Mouse (Mus musculus) intestine, embryonic 14.5 days (tissue): Measurements from ENCODE around the gene Gas7. TPM values are rescaled to one million over a fixed set of nuclear protein-coding genes. Genes with fewer than 3 reads are reported as not detected.

Source experiments
- ATAC-seq: fragments of 200-750 bp; cut with Nextera tagmentation; replicated peaks from 2 replicates; pipeline ENCODE4 v1.8.0; 2017; ENCODE audit warnings: low read depth, moderate number of reproducible peaks, moderate TSS enrichment, moderate library complexity; ENCODE audit not compliant: low FRiP score, low TSS enrichment
- DNase-seq: peaks from one replicate; pipeline ENCODE4 v3.0.0-alpha.2; 2018; ENCODE audit warnings: low spot score
- H3K27ac ChIP-seq: fragments of 300-500 bp; sonication (generic); 2 replicates; pipeline ENCODE4 v1.5.1; 2014; ENCODE audit warnings: low read depth, mild to moderate bottlenecking, control low read depth
- H3K27me3 ChIP-seq: fragments of 300-500 bp; sonication (generic); replicated peaks from 2 replicates; pipeline ENCODE4 v1.6.1; 2014; ENCODE audit warnings: low read length, control low read depth; ENCODE audit not compliant: control insufficient read depth, insufficient read depth
- H3K36me3 ChIP-seq: fragments of 300-500 bp; sonication (generic); 2 replicates; pipeline ENCODE4 v1.6.1; 2014; ENCODE audit warnings: low read length, control low read depth; ENCODE audit not compliant: control insufficient read depth, insufficient read depth
- H3K4me1 ChIP-seq: fragments of 300-500 bp; sonication (generic); replicated peaks from 2 replicates; pipeline ENCODE4 v1.6.1; 2014; ENCODE audit warnings: low read length, control low read depth, mixed read lengths; ENCODE audit not compliant: control insufficient read depth, insufficient read depth
- H3K4me2 ChIP-seq: fragments of 300-500 bp; sonication (generic); 2 replicates; pipeline ENCODE4 v1.6.1; 2014; ENCODE audit warnings: low read length
- H3K4me3 ChIP-seq: fragments of 300-500 bp; sonication (generic); 2 replicates; pipeline ENCODE4 v1.5.1; 2014; ENCODE audit warnings: low read depth, low read length, control low read depth, mixed read lengths
- H3K9ac ChIP-seq: fragments of 300-500 bp; sonication (generic); 2 replicates; pipeline ENCODE4 v1.6.1; 2014; ENCODE audit warnings: mild to moderate bottlenecking, low read length
- H3K9me3 ChIP-seq: fragments of 300-500 bp; sonication (generic); 2 replicates; pipeline ENCODE4 v1.6.1; 2016; ENCODE audit warnings: low read length, control low read depth; ENCODE audit not compliant: control insufficient read depth
- whole genome bisulfite sequencing: fragments of 180-500 bp; shearing (Covaris S2); extraction: QIAGEN DNeasy Blood & Tissue Kit; methylation state at CpG from one replicate; pipeline ENCODE4 v1.1.7; 2014; 5-methylcytosine and 5-hydroxymethylcytosine counted together
- polyA plus RNA-seq: library from polyadenylated mRNA; unstranded; fragments of >200 nt; fragmentation: Nextera tagmentation; extraction: Ambion mirVana; gene quantifications from 2 replicates; pipeline ENCODE4 v1.2.1, GENCODE M21; 2014

Gene Gas7
- polyA plus RNA-seq, 1 experiment from 2014 or later = 8.6 TPM

DNA sequence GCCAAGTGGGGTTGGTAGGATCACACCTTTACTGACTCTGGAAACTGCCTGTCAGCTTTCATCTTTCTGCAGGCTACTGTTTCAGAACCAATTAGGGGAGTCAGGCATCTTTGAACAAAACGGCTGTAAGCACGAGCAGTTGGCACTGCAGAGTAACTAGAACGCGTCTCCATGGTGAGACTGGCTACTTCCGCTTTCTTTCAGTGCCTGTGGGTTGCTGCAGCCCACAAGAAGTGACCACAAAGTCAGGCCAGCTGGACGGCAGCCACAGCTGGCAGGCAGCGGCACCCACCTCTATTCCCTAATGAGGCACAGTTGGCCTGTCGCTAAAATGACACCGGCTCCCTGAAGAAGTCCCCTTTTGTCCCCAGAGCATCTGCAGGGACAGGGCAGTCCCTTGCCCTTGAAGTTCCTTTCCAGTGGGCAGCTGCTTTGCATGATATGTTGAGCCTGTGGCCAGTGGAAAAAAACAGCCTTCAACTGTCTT is 133.6 kb downstream of the Gas7 start:
- H3K36me3 ChIP-seq = no peaks in the 10 kb centered on the region
- H3K27me3 ChIP-seq = no peaks in the 10 kb centered on the region
- 50% methylated on average over 9 of the region's 9 CpGs for WGBS
- no peak overlapping the region for H3K4me3 ChIP-seq
- H3K4me1 ChIP-seq = no peaks in the 10 kb centered on the region
- H3K9ac ChIP-seq = no peak overlapping the region
- H3K9me3 ChIP-seq = no peaks in the 10 kb centered on the region
- DNase-seq (no peak), ATAC-seq (no peak)
- no peak overlapping the region for H3K27ac ChIP-seq
- H3K4me2 ChIP-seq = no peak overlapping the region

GRCm38 (mm10) chr11:67596233-67596632 is 141.0 kb downstream of the Gas7 start:
- H3K36me3 ChIP-seq = no peaks in the 10 kb centered on the region
- 63% methylated on average over 6 of the region's 6 CpGs for WGBS
- no peak overlapping the region for H3K4me2 ChIP-seq
- no peaks in the 10 kb centered on the region for H3K9me3 ChIP-seq
- no peak for DNase-seq
- no peak overlapping the region for H3K9ac ChIP-seq
- H3K4me1 ChIP-seq = no peaks in the 10 kb centered on the region
- ATAC-seq = no peak
- H3K27me3 ChIP-seq = no peaks in the 10 kb centered on the region
- H3K4me3 ChIP-seq = no peak overlapping the region
- no peak overlapping the region for H3K27ac ChIP-seq

GRCm38 (mm10) chr11:67596856-67597255 is 141.6 kb downstream of the Gas7 start:
- Histone ChIP-seq H3K9ac (no peak overlapping the region), H3K9me3 (no peaks in the 10 kb centered on the region), H3K4me3 (no peak overlapping the region), H3K4me2 (no peak overlapping the region), H3K27ac (no peak overlapping the region), H3K36me3 (no peaks in the 10 kb centered on the region), H3K4me1 (no peaks in the 10 kb centered on the region), H3K27me3 (no peaks in the 10 kb centered on the region)
- 87% methylated on average over 6 of the region's 6 CpGs for WGBS
- no peak for ATAC-seq
- no peak for DNase-seq

DNA sequence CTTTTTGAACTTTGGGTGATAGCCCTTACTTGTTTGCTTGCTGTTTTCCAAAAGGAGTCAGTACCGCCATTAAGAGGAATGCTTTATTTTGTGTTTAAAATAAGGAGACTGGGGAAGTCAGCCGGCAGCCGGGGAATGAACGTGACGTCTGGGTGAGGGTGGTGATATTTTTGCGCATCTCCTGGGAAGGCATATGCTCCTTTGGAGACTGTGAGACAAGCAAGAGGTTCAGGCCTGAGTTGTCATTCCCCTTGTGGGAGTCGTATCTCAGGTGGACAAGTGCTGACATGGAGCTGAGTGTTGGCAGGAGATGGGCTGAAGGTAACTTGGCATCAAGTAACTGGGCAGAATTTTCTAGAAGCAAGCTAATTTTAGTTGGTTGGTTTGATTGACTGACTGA is 142.2 kb downstream of the Gas7 start:
- Histone ChIP-seq H3K27me3 (no peaks in the 10 kb centered on the region), H3K4me3 (no peak overlapping the region), H3K4me1 (no peaks in the 10 kb centered on the region), H3K4me2 (no peak overlapping the region), H3K27ac (no peak overlapping the region), H3K9ac (no peak overlapping the region), H3K36me3 (no peaks in the 10 kb centered on the region), H3K9me3 (no peaks in the 10 kb centered on the region)
- WGBS = 81% methylated on average over 7 of the region's 7 CpGs
- DNase-seq (no peak), ATAC-seq (no peak)

- ATAC-seq = no peak
- no peaks in the 10 kb centered on the region for H3K36me3 ChIP-seq
- H3K4me3 ChIP-seq = no peak overlapping the region
- no peak overlapping the region for H3K4me2 ChIP-seq
- 39% methylated on average over 1 of the region's 1 CpGs for WGBS
- DNase-seq = no peak
- H3K9me3 ChIP-seq = no peaks in the 10 kb centered on the region
- H3K9ac ChIP-seq = no peak overlapping the region
- no peaks in the 10 kb centered on the region for H3K4me1 ChIP-seq
- H3K27me3 ChIP-seq = no peaks in the 10 kb centered on the region
- no peak overlapping the region for H3K27ac ChIP-seq
These were observed 143.9 kb downstream of the Gas7 start for GRCm38 (mm10) chr11:67599141-67599540.

DNA sequence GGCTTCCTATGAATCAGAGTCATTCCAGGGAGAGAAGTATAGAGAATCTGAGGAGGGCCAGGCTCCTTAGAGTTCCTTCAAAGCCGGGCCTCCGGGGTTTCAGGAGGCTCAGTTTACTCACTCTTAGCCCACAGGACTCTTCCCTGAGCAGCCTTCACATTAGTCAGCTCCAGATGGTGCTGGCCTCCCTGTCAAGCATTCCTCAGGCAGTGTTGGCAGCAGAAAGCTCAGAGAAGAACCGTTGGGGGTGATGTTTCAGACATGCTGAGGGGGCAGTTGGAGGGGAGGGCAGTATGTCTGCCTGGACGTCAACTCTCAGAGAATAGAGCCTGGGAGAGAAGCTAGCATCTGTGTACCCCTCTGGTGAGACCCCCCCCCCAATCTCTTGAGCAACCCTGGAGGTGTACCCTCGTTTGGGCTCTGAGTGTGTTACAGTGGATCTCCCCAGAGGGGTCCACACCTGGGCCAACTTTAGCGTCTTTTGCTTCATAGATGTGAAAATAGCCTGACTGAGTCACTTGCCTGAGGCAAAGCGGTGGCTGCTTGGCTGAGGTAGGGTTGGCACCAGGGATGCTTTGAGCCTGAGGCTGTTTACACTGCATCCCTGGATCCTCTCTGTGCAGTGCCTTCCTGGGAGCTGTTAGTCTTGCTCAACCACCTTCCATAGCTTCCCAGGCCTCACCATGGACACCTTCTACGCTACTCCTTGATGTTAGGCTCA is 145.6 kb downstream of the Gas7 start:
- H3K4me1 ChIP-seq = no peaks in the 10 kb centered on the region
- no peaks in the 10 kb centered on the region for H3K36me3 ChIP-seq
- no peak for DNase-seq
- 74% methylated on average over 8 of the region's 8 CpGs for WGBS
- no peaks in the 10 kb centered on the region for H3K9me3 ChIP-seq
- H3K9ac ChIP-seq = no peak overlapping the region
- H3K4me3 ChIP-seq = no peak overlapping the region
- H3K27ac ChIP-seq = no peak overlapping the region
- no peak overlapping the region for H3K4me2 ChIP-seq
- no peaks in the 10 kb centered on the region for H3K27me3 ChIP-seq
- ATAC-seq = no peak

DNA sequence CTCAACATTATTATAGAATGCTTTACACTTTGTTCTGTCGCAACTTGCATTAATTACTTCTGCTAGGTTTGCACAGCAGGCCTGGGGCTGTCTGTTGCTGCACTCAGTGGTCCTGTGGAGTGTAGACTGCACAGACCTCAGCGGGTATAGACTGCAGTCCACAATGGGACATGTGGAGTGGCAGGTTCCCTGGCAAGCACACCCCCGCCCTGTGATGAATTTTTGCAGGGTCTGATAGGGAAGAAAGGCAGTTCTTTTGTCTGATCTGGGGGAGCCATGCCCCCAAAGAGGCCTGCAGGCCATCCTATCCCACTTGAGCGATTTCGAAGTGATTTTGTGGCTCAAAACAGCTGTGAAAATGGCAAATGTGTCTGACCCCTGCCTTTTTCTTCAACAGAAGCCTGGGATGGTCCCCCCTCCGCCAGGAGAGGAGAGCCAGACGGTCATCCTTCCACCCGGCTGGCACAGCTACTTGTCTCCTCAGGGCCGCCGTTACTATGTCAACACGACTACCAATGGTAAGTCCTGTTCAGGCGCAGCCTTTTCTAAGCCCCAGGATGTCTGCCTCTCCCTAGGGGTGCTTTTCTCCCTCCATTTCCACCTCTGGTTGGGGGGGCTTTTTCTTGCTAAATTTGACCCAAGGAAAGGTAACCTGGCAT is 147.6 kb downstream of the Gas7 start:
- no peaks in the 10 kb centered on the region for H3K27me3 ChIP-seq
- no peaks in the 10 kb centered on the region for H3K9me3 ChIP-seq
- WGBS = 74% methylated on average over 12 of the region's 12 CpGs

DNA sequence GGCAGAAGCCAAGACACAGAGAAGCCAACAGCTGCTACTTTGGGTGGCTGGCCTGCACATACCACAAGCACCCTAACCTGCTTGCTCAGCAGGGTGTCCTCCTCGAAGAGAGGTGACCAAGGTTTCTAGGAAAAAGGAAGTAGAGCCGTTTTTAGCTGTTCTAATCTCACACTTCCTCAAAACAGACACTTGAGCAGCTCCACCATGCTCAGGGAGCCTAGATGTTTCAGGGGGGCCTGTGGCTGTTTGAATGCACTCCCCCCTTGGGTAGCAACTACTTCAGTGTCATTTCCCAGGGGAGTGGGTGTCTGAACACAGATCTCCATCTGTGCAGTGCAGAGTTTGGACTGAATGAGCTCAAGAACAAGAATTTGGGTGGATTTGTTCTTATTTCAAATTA is 149.2 kb downstream of the Gas7 start:
- DNase-seq (no peak), ATAC-seq (no peak)
- Histone ChIP-seq H3K4me2 (no peak overlapping the region), H3K27ac (no peak overlapping the region), H3K36me3 (no peaks in the 10 kb centered on the region), H3K9ac (no peak overlapping the region), H3K27me3 (no peaks in the 10 kb centered on the region), H3K4me1 (no peaks in the 10 kb centered on the region), H3K9me3 (no peaks in the 10 kb centered on the region), H3K4me3 (no peak overlapping the region)
- 59% methylated on average over 2 of the region's 2 CpGs for WGBS

More for the DNA sequence above, 147.6 kb downstream of the Gas7 start:
- Histone ChIP-seq H3K9ac (no peak overlapping the region), H3K4me2 (no peak overlapping the region), H3K4me3 (no peak overlapping the region), H3K36me3 (no peaks in the 10 kb centered on the region), H3K4me1 (no peaks in the 10 kb centered on the region), H3K27ac (no peak overlapping the region)
- DNase-seq = no peak
- no peak for ATAC-seq
